In genomic region chr11:98808417-98808816, GRCm38 (mm10) we compare ENCODE assay signal across 10 mouse cellular contexts. TPM values are rescaled to one million over a fixed set of nuclear protein-coding genes. Genes with fewer than 3 reads are reported as not detected.
DNase-seq lines count a peak whose midpoint lies in the region; ATAC-seq and TF ChIP-seq lines count a peak whose summit lies in the region.
"Had no signal": no experiment of that assay in that cellular context is flagged by ENCODE, and none has a peak within 500 bp of the region (broad histone marks: within the 10 kb centered on the region; RNA-seq: fewer than 3 reads in every experiment).

No protein-coding gene starts in this region.

- H3K9me3 ChIP-seq in heart, embryonic 15.5 days (replicated peaks), result no peaks in the 10 kb centered on the region
- H3K9me3 ChIP-seq in embryonic facial prominence, embryonic 12.5 days, result no peaks in the 10 kb centered on the region
- no peaks in the 10 kb centered on the region for H3K9me3 ChIP-seq in limb, embryonic 14.5 days (ENCODE audit: control insufficient read depth, low read length)

- ATAC-seq in heart, embryonic 15.5 days (replicated peaks; ENCODE audit: insufficient number of reproducible peaks, insufficient read depth, low FRiP score, low read depth), result no peak
- no peak for ATAC-seq in embryonic facial prominence, embryonic 12.5 days (ENCODE audit: insufficient number of reproducible peaks, insufficient read depth, low FRiP score, low TSS enrichment)
- no peak for ATAC-seq in limb, embryonic 14.5 days (ENCODE audit: low FRiP score, low read depth)
- no peak for ATAC-seq in monocyte, adult 5-6 weeks (replicated peaks; ENCODE audit: insufficient number of reproducible peaks, low FRiP score, low TSS enrichment, poor library complexity, severe bottlenecking)
- ATAC-seq in cerebellum, adult (ENCODE audit: insufficient number of reproducible peaks, low FRiP score, low TSS enrichment), result no peak

- WGBS in heart, embryonic 15.5 days, result 63% methylated on average over 2 of the region's 2 CpGs
- WGBS in embryonic facial prominence, embryonic 12.5 days, result 76% methylated on average over 2 of the region's 2 CpGs
- WGBS in limb, embryonic 14.5 days, result 78% methylated on average over 2 of the region's 2 CpGs

- no peak overlapping the region for H3K9ac ChIP-seq in heart, embryonic 15.5 days
- H3K9ac ChIP-seq in embryonic facial prominence, embryonic 12.5 days, result no peak overlapping the region
- H3K9ac ChIP-seq in limb, embryonic 14.5 days (ENCODE audit: low read depth, low read length, severe bottlenecking), result peak overlapping the region; percentile 89; the same call in 1 of the 2 replicates

- no peak overlapping the region for H3K4me3 ChIP-seq in heart, embryonic 15.5 days
- H3K4me3 ChIP-seq in embryonic facial prominence, embryonic 12.5 days, result 0 out of 2 replicates have a peak overlapping the region, but pooled peaks have one; percentile 73
- 0 out of 2 replicates have a peak overlapping the region, but pooled peaks have one; percentile 86 for H3K4me3 ChIP-seq in limb, embryonic 14.5 days (replicated peaks; ENCODE audit: low read length)

- DNase-seq in heart, postnatal 25 days (ENCODE audit: low spot score), result no peak
- DNase-seq in 416B (ENCODE audit: low read depth), result peak; percentile 27
- DNase-seq in limb, embryonic 14.5 days (ENCODE audit: low spot score), result no peak
- no peak for DNase-seq in frontal cortex, postnatal 25 days (ENCODE audit: low spot score in 2 of 2)
- DNase-seq: kidney, postnatal 14 days; spleen, adult 18-20 months had no signal

- H3K4me2 ChIP-seq in heart, embryonic 15.5 days, result peak overlapping the region; percentile 73; the same call in 1 of the 2 replicates
- H3K4me2 ChIP-seq in embryonic facial prominence, embryonic 12.5 days (replicated peaks), result peak overlapping the region; percentile 75; the same call in 1 of the 2 replicates
- H3K4me2 ChIP-seq in limb, embryonic 14.5 days (replicated peaks; ENCODE audit: low read depth, low read length, severe bottlenecking), result no peak overlapping the region; the same call in 1 of the 2 replicates

- intact Hi-C loops in heart, postnatal 25 days (cut with DNase I), result loop anchor here (2.0 kb wide), 1 partner anchor 14 kb away; the partner anchor contains the start of gene Msl1

- no peak for TF ChIP-seq POLR2A in limb, embryonic 14.5 days (IDR thresholded peaks at IDR 0.05; ENCODE audit: borderline replicate concordance, extremely low read depth, insufficient read depth, insufficient read length)

- H3K36me3 ChIP-seq in heart, embryonic 15.5 days, result peaks cover 56% of the 10 kb centered on the region
- peaks cover 60% of the 10 kb centered on the region for H3K36me3 ChIP-seq in embryonic facial prominence, embryonic 12.5 days
- H3K36me3 ChIP-seq in limb, embryonic 14.5 days (ENCODE audit: control insufficient read depth, insufficient read depth, low read length), result peaks cover 70% of the 10 kb centered on the region

- H3K27me3 ChIP-seq in heart, embryonic 15.5 days, result no peaks in the 10 kb centered on the region
- no peaks in the 10 kb centered on the region for H3K27me3 ChIP-seq in embryonic facial prominence, embryonic 12.5 days
- no peaks in the 10 kb centered on the region for H3K27me3 ChIP-seq in limb, embryonic 14.5 days (ENCODE audit: control insufficient read depth, insufficient read depth, low read length)

- H3K27ac ChIP-seq in heart, embryonic 15.5 days, result peak overlapping the region; percentile 98; the same call in 1 of the 2 replicates
- peak overlapping the region; percentile 95; the same call in 1 of the 2 replicates for H3K27ac ChIP-seq in embryonic facial prominence, embryonic 12.5 days
- peak overlapping the region; percentile 95 for H3K27ac ChIP-seq in limb, embryonic 14.5 days (replicated peaks; ENCODE audit: low read depth, low read length)

- H3K4me1 ChIP-seq in heart, embryonic 15.5 days (replicated peaks), result peaks cover 28% of the 10 kb centered on the region
- peaks cover 13% of the 10 kb centered on the region for H3K4me1 ChIP-seq in embryonic facial prominence, embryonic 12.5 days
- peaks cover 13% of the 10 kb centered on the region; the same call in 1 of the 2 replicates for H3K4me1 ChIP-seq in limb, embryonic 14.5 days (ENCODE audit: control insufficient read depth, insufficient read depth, low read length)

RNA-seq across cellular contexts. Expression of gene Casc3, which starts 3.7 kb away (rescaled TPM):
- 21.3 and 27.6 TPM in 2 replicates for polyA plus RNA-seq in heart, embryonic 15.5 days (2015; fragmentation: Nextera tagmentation; extraction: Ambion mirVana)
- total RNA-seq in heart, postnatal 25 days (2021), result 10 to 100 TPM; 22.4 to 25.5 TPM
- polyA plus RNA-seq in embryonic facial prominence, embryonic 12.5 days (2016; fragmentation: Nextera tagmentation; extraction: Ambion mirVana), result 53.9 and 54.0 TPM in 2 replicates
- polyA plus RNA-seq in limb, embryonic 14.5 days (2012; rRNA removed), result 52.4 and 56.8 TPM in 2 replicates
- 34.1 and 40.4 TPM in 2 replicates for polyA plus RNA-seq in limb, embryonic 14.5 days (2014; fragmentation: Nextera tagmentation; extraction: Ambion mirVana)
- total RNA-seq in monocyte, adult 5-6 weeks (2017), result 47.5 to 51.5 TPM (median 49.5 TPM) in 3 replicates

RNA-seq across cellular contexts. Expression of gene Msl1, which starts 13.1 kb away (rescaled TPM):
- polyA plus RNA-seq in heart, embryonic 15.5 days (2015; fragmentation: Nextera tagmentation; extraction: Ambion mirVana), result 15.5 and 17.2 TPM in 2 replicates
- 10 to 100 TPM; 73.0 to 78.1 TPM for total RNA-seq in heart, postnatal 25 days (2021)
- polyA plus RNA-seq in embryonic facial prominence, embryonic 12.5 days (2016; fragmentation: Nextera tagmentation; extraction: Ambion mirVana), result 35.2 and 35.6 TPM in 2 replicates
- polyA plus RNA-seq in limb, embryonic 14.5 days (2012; rRNA removed), result 76.9 and 81.1 TPM in 2 replicates
- polyA plus RNA-seq in limb, embryonic 14.5 days (2014; fragmentation: Nextera tagmentation; extraction: Ambion mirVana), result 19.8 and 23.5 TPM in 2 replicates
- total RNA-seq in monocyte, adult 5-6 weeks (2017), result 108 to 125 TPM (median 112 TPM) in 3 replicates

RNA-seq across cellular contexts. Expression of gene Rapgefl1, which starts 28.2 kb away (rescaled TPM):
- polyA plus RNA-seq in heart, embryonic 15.5 days (2015; fragmentation: Nextera tagmentation; extraction: Ambion mirVana), result 0.71 and 1.5 TPM in 2 replicates
- total RNA-seq in heart, postnatal 25 days (2021), result under 1 TPM; 0.60 to 0.78 TPM
- 2.6 and 3.1 TPM in 2 replicates for polyA plus RNA-seq in embryonic facial prominence, embryonic 12.5 days (2016; fragmentation: Nextera tagmentation; extraction: Ambion mirVana)
- polyA plus RNA-seq in limb, embryonic 14.5 days (2012; rRNA removed), result 31.4 and 41.8 TPM in 2 replicates
- polyA plus RNA-seq in limb, embryonic 14.5 days (2014; fragmentation: Nextera tagmentation; extraction: Ambion mirVana), result 8.8 and 8.9 TPM in 2 replicates
- not detected in 3 replicates for total RNA-seq in monocyte, adult 5-6 weeks (2017)

RNA-seq across cellular contexts. Expression of gene Nr1d1, which starts 33.3 kb away (rescaled TPM):
- 7.0 and 7.5 TPM in 2 replicates for polyA plus RNA-seq in heart, embryonic 15.5 days (2015; fragmentation: Nextera tagmentation; extraction: Ambion mirVana)
- total RNA-seq in heart, postnatal 25 days (2021), result 100 to 1,000 TPM in 1 of 2 experiments, 10 to 100 TPM in 1; 61.2 to 129 TPM
- 1.6 and 1.7 TPM in 2 replicates for polyA plus RNA-seq in embryonic facial prominence, embryonic 12.5 days (2016; fragmentation: Nextera tagmentation; extraction: Ambion mirVana)
- polyA plus RNA-seq in limb, embryonic 14.5 days (2012; rRNA removed), result 1.8 and 2.5 TPM in 2 replicates
- 1.2 and 1.4 TPM in 2 replicates for polyA plus RNA-seq in limb, embryonic 14.5 days (2014; fragmentation: Nextera tagmentation; extraction: Ambion mirVana)
- total RNA-seq in monocyte, adult 5-6 weeks (2017), result 0.68 to 4.7 TPM (median 1.9 TPM) in 3 replicates

RNA-seq across cellular contexts. Expression of gene Wipf2, which starts 55.0 kb away (rescaled TPM):
- polyA plus RNA-seq in heart, embryonic 15.5 days (2015; fragmentation: Nextera tagmentation; extraction: Ambion mirVana), result 2.2 and 2.8 TPM in 2 replicates
- total RNA-seq in heart, postnatal 25 days (2021), result 10 to 100 TPM in 1 of 2 experiments, 1 to 10 TPM in 1; 7.8 to 11.2 TPM
- polyA plus RNA-seq in embryonic facial prominence, embryonic 12.5 days (2016; fragmentation: Nextera tagmentation; extraction: Ambion mirVana), result 5.0 TPM in 2 replicates
- 10.5 and 11.4 TPM in 2 replicates for polyA plus RNA-seq in limb, embryonic 14.5 days (2012; rRNA removed)
- 4.7 and 4.9 TPM in 2 replicates for polyA plus RNA-seq in limb, embryonic 14.5 days (2014; fragmentation: Nextera tagmentation; extraction: Ambion mirVana)
- total RNA-seq in monocyte, adult 5-6 weeks (2017), result 5.3 to 13.1 TPM (median 7.1 TPM) in 3 replicates
